Mouse (Mus musculus): ENCODE results near the gene Atp23. TPM values are rescaled to one million over a fixed set of nuclear protein-coding genes. Genes with fewer than 3 reads are reported as not detected.

Atp23 gene
- total RNA-seq (2021): 1 to 10 TPM; 2.5 to 2.6 TPM
- long read RNA-seq, experiment 1, transcript Atp23-202 (6 exons, 1,043 nt): major isoform, 5 of 8 reads
- long read RNA-seq, experiment 1, partial matches to known transcripts: 1 of 8 reads
- long read RNA-seq, experiment 1, other reads (novel, unspliced or antisense): 1 of 8 reads
- long read RNA-seq, experiment 2, partial matches to known transcripts: 1 of 5 reads
- long read RNA-seq, experiment 2, other reads (novel, unspliced or antisense): 0 of 5 reads

GRCm38 (mm10) chr10:126900821-126901487, at the start of gene Atp23:
Gene Atp23 (minus strand): TSS chr10:126901355.
- peak; percentile 90 for DNase-seq

- DNase-seq: no peak
Measured at GRCm38 (mm10) chr10:126950572-126950971, 49.4 kb upstream of the Atp23 start.

GRCm38 (mm10) chr10:126949824-126950223, 48.7 kb upstream of the Atp23 start:
- no peak for DNase-seq

- no peak for DNase-seq
Measured at GRCm38 (mm10) chr10:126945531-126945930, 44.4 kb upstream of the Atp23 start.

GRCm38 (mm10) chr10:126940949-126941348, 39.8 kb upstream of the Atp23 start:
- DNase-seq: no peak

GRCm38 (mm10) chr10:126935556-126936381, 34.6 kb upstream of the Atp23 start:
- DNase-seq: no peak

GRCm38 (mm10) chr10:126935121-126935520, 34.0 kb upstream of the Atp23 start:
- DNase-seq: no peak

GRCm38 (mm10) chr10:126934561-126934960, 33.4 kb upstream of the Atp23 start:
- DNase-seq: peak; percentile 24

- no peak for DNase-seq
Measured at GRCm38 (mm10) chr10:126931760-126932139, 30.6 kb upstream of the Atp23 start.

- peak; percentile 44 for DNase-seq
Measured at GRCm38 (mm10) chr10:126931123-126931759, 30.1 kb upstream of the Atp23 start.

- peak; percentile 51 for DNase-seq
Measured at GRCm38 (mm10) chr10:126930270-126931121, 29.3 kb upstream of the Atp23 start.

- DNase-seq: no peak
Measured at GRCm38 (mm10) chr10:126929543-126929942, 28.4 kb upstream of the Atp23 start.

GRCm38 (mm10) chr10:126928819-126929206, 27.7 kb upstream of the Atp23 start:
- peak; percentile 73 for DNase-seq

GRCm38 (mm10) chr10:126928011-126928818, 27.1 kb upstream of the Atp23 start:
- peak; percentile 90 for DNase-seq

- DNase-seq: peak; percentile 39
Measured at GRCm38 (mm10) chr10:126927101-126927961, 26.2 kb upstream of the Atp23 start.

GRCm38 (mm10) chr10:126925391-126925790, 24.2 kb upstream of the Atp23 start:
- no peak for DNase-seq

GRCm38 (mm10) chr10:126924087-126924486, 22.9 kb upstream of the Atp23 start:
- peak; percentile 46 for DNase-seq

- no peak for DNase-seq
Measured at GRCm38 (mm10) chr10:126920220-126920619, 19.1 kb upstream of the Atp23 start.

- DNase-seq: peak; percentile 82
Measured at GRCm38 (mm10) chr10:126919067-126919466, 17.9 kb upstream of the Atp23 start.

- no peak for DNase-seq
Measured at GRCm38 (mm10) chr10:126914288-126914687, 13.1 kb upstream of the Atp23 start.
